Mouse (Mus musculus) limb, embryonic 14.5 days (tissue): ENCODE data around the gene Lgr4. TPM values are rescaled to one million over a fixed set of nuclear protein-coding genes. Genes with fewer than 3 reads are reported as not detected.
A peak's percentile ranks its signal among the peaks of the same experiment; 100 is the strongest.

Experiments used
- ATAC-seq: fragments of 200-750 bp; cut with Nextera tagmentation; 2 replicates; pipeline ENCODE4 v1.8.0; 2017; ENCODE audit warnings: low read depth, moderate number of reproducible peaks, moderate TSS enrichment; ENCODE audit not compliant: low FRiP score
- DNase-seq: peaks from one replicate; pipeline ENCODE4 v3.0.0-alpha.2; 2015; ENCODE audit warnings: low spot score
- H3K27ac ChIP-seq: fragments of 300-500 bp; sonication (generic); replicated peaks from 2 replicates; pipeline ENCODE4 v1.5.1; 2014; ENCODE audit warnings: low read depth, mild to moderate bottlenecking, low read length, moderate library complexity, mixed read lengths
- H3K27me3 ChIP-seq: fragments of 300-500 bp; sonication (generic); 2 replicates; pipeline ENCODE4 v1.6.1; 2014; ENCODE audit warnings: low read length, mixed read lengths; ENCODE audit not compliant: control insufficient read depth, insufficient read depth
- H3K36me3 ChIP-seq: fragments of 300-500 bp; sonication (generic); 2 replicates; pipeline ENCODE4 v1.6.1; 2014; ENCODE audit warnings: mild to moderate bottlenecking, low read length, moderate library complexity, mixed read lengths; ENCODE audit not compliant: control insufficient read depth, insufficient read depth
- H3K4me1 ChIP-seq: fragments of 300-500 bp; sonication (generic); 2 replicates; pipeline ENCODE4 v1.6.1; 2014; ENCODE audit warnings: antibody characterized with exemption, low read length, mixed read lengths; ENCODE audit not compliant: control insufficient read depth, insufficient read depth
- H3K4me2 ChIP-seq: fragments of 300-500 bp; sonication (generic); replicated peaks from 2 replicates; pipeline ENCODE4 v1.6.1; 2014; ENCODE audit warnings: low read depth, mild to moderate bottlenecking, low read length, moderate library complexity; ENCODE audit not compliant: severe bottlenecking
- H3K4me3 ChIP-seq: fragments of 300-500 bp; sonication (generic); replicated peaks from 2 replicates; pipeline ENCODE4 v1.5.1; 2014; ENCODE audit warnings: low read length
- H3K9ac ChIP-seq: fragments of 300-500 bp; sonication (generic); 2 replicates; pipeline ENCODE4 v1.6.1; 2014; ENCODE audit warnings: mild to moderate bottlenecking, low read depth, low read length, moderate library complexity; ENCODE audit not compliant: severe bottlenecking
- H3K9me3 ChIP-seq: fragments of 300-500 bp; sonication (generic); 2 replicates; pipeline ENCODE4 v1.6.1; 2016; ENCODE audit warnings: low read length; ENCODE audit not compliant: control insufficient read depth
- POLR2A ChIP-seq: fragments of 200-500 bp; IDR thresholded peaks from 2 replicates; pipeline ENCODE4 v1.8.0; 2012; ENCODE audit warnings: inconsistent platforms, mild to moderate bottlenecking, moderate library complexity, borderline replicate concordance; ENCODE audit not compliant: insufficient read depth, insufficient read length; ENCODE audit errors: extremely low read depth
- WGBS: fragments of 180-500 bp; shearing (Covaris S2); extraction: QIAGEN DNeasy Blood & Tissue Kit; methylation state at CpG from one replicate; pipeline ENCODE4 v1.1.7; 2014; 5-methylcytosine and 5-hydroxymethylcytosine counted together
- polyA plus RNA-seq, 2 experiments: library from polyadenylated mRNA; depleted of rRNA in 1 of 2; stranded (reverse) in 1 of 2; unstranded in 1 of 2; fragments of >200 nt; fragmentation: Nextera tagmentation in 1 of 2; extraction: Ambion mirVana in 1 of 2; gene quantifications; 2 replicates each; pipeline versions ENCODE4 v1.2.1 to v1.2.3; 2012 to 2014

Lgr4 gene
- polyA plus RNA-seq, 2 experiments: 27.8 to 32.3 TPM

DNA sequence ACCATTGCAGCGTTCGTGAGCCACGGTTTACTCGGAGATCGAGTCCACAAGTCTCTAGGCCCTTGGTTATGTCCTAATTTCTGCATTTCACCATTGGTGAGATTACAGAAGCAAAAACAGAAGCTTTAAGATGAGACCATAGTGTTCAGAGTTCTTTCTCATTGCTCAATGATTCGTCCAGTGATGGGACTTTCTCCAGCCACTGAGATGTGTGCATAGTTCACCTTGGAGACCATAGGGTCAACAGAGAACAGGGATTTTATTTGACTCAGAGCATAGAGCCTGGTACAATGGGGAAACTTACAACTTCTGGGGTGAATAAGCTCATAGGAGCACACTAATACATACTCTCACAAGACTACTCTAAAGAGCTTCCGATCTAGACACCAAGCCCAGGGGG lies 3.0 kb downstream of the Lgr4 start:
- H3K9ac ChIP-seq: peak overlapping the region; percentile 29
- WGBS: 81% methylated on average over 7 of the region's 7 CpGs

DNA sequence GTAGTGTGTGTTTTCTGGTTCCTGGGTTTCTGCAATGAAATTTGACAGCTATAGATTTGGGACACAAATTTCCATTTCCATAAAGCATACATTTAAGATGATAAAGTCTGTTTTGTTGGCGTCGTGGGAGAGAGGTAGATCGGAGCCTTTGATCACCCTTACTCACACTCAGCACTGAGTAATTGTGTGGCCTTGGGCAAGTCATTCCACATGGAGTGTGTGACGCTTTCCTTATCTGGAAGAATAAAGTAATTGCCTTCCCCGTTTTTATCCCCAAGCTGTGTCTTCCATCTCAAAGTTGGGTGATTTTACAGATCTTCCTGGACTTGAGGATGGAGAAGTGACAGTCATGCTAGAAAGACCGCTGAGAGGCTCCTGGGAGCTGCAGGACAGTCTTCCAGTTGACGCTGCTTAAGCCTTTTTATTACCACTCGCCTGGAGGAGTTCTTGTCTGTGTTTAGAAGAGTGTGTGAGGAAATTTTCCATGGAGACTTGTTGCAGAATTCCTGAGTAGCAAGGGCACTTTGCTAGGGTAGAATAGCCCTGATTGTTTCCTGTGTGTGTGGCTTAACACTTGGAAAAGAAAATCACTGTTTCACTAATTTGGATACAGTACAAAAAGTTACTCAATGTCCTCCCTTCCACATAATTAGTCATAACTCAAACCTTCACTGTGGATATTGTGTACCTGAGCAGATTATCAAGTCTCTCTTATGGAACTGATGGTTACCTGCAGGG lies 4.0 kb downstream of the Lgr4 start:
- peaks cover 32% of the 10 kb centered on the region for H3K4me1 ChIP-seq
- H3K9me3 ChIP-seq: no peaks in the 10 kb centered on the region
- peak overlapping the region; percentile 90 for H3K4me3 ChIP-seq
- H3K4me2 ChIP-seq: peak overlapping the region; percentile 82
- no peaks in the 10 kb centered on the region for H3K27me3 ChIP-seq
- ATAC-seq: no peak
- 41% methylated on average over 8 of the region's 8 CpGs for WGBS
- H3K9ac ChIP-seq: no peak overlapping the region
- DNase-seq: no peak
- H3K27ac ChIP-seq: no peak overlapping the region; the same call in 1 of the 2 replicates
- peaks cover 9% of the 10 kb centered on the region for H3K36me3 ChIP-seq
- no peak for TF ChIP-seq POLR2A

More for the DNA sequence above, 3.0 kb downstream of the Lgr4 start:
- ATAC-seq (no peak), DNase-seq (no peak)
- Histone ChIP-seq H3K27me3 (no peaks in the 10 kb centered on the region), H3K4me2 (peak overlapping the region; percentile 82), H3K27ac (no peak overlapping the region), H3K4me3 (peak overlapping the region; percentile 90), H3K4me1 (peaks cover 32% of the 10 kb centered on the region), H3K9me3 (no peaks in the 10 kb centered on the region), H3K36me3 (0 out of 2 replicates have a peak, but pooled peaks cover under 1% of the 10 kb centered on the region)
- no peak for TF ChIP-seq POLR2A

DNA sequence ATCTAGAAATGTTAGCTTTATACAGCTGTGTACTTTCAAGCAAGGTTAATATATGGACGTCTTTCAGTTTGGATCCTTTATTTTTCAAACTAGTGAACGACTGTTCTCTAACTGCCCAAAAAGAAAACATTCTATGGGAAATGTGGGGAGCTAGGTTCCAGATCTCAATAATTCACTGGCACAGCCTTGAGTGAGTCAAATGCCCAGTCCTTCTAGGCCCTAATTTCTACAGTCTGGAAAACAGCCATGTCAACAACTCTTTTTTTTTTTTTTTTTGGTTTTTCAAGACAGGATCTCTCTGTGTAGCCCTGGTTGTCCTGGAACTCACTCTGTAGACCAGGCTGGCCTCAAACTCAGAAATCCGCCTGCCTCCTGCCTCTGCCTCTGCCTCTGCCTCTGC lies 4.9 kb downstream of the Lgr4 start:
- WGBS: 85% methylated on average over 3 of the region's 3 CpGs
- no peak for DNase-seq
- Histone ChIP-seq H3K9me3 (no peaks in the 10 kb centered on the region), H3K27me3 (no peaks in the 10 kb centered on the region), H3K4me2 (no peak overlapping the region), H3K4me1 (peaks cover 27% of the 10 kb centered on the region), H3K9ac (no peak overlapping the region), H3K27ac (no peak overlapping the region), H3K4me3 (no peak overlapping the region), H3K36me3 (peaks cover 9% of the 10 kb centered on the region)
- no peak for TF ChIP-seq POLR2A
- ATAC-seq: no peak

DNA sequence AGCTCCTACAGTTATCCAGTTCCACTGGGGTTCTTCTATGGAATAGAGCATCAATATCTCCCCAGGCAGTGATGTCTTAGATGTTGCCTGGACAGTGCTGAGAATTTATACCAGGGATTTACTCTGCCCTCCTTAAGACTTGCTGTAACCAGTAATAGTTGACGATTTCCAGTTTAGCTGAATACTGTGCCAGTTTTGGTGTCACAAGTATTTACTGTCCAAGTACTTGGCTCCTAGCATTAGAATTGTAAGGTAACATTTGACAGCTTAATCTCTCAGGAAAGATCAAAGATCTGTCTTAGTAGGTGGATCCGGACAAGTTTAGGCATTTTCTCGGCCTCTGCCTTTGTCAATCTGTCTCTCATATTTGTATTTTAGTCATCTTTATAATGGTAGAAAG lies 5.6 kb downstream of the Lgr4 start:
- Histone ChIP-seq H3K27me3 (no peaks in the 10 kb centered on the region), H3K9me3 (no peaks in the 10 kb centered on the region), H3K4me3 (no peak overlapping the region), H3K4me2 (no peak overlapping the region), H3K4me1 (peaks cover 27% of the 10 kb centered on the region), H3K36me3 (peaks cover 9% of the 10 kb centered on the region), H3K27ac (no peak overlapping the region), H3K9ac (no peak overlapping the region)
- no peak for DNase-seq
- WGBS: 73% methylated on average over 3 of the region's 3 CpGs
- ATAC-seq: no peak
- TF ChIP-seq POLR2A: no peak

DNA sequence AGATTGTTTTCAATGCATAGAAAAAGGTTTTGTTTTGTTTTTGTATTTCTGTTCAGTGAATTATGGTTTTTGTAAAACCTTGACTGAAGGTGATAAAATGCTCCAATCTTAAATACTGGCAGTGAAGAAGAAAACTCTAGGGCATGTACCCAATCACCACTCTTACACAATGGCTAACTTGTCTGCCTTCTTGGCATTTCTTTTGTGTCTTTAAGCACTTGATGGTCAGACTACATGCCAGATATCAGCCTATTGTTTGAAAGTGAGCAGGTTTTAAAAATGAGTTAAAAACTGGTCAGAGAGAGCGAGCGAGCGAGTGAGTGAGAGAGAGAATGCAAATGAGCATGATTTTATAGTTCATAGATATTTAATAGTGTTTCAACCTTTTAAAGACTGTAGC lies 6.5 kb downstream of the Lgr4 start:
- no peak overlapping the region for H3K4me3 ChIP-seq
- no peak overlapping the region for H3K27ac ChIP-seq
- no peak for DNase-seq
- peaks cover 27% of the 10 kb centered on the region for H3K4me1 ChIP-seq
- H3K9ac ChIP-seq: no peak overlapping the region
- no peak for ATAC-seq
- peaks cover 9% of the 10 kb centered on the region for H3K36me3 ChIP-seq
- no peak for TF ChIP-seq POLR2A
- no peak overlapping the region for H3K4me2 ChIP-seq
- 93% methylated on average over 3 of the region's 3 CpGs for WGBS
- no peaks in the 10 kb centered on the region for H3K27me3 ChIP-seq
- H3K9me3 ChIP-seq: no peaks in the 10 kb centered on the region
